ENCODE assay signal across 27 mouse cellular contexts in genomic region chr10:112481921-112482607, GRCm38 (mm10).
A peak's percentile ranks its signal among the peaks of the same experiment; 100 is the strongest.
DNase-seq lines count a peak whose midpoint lies in the region; ATAC-seq and TF ChIP-seq lines count a peak whose summit lies in the region.
"Had no signal": no experiment of that assay in that cellular context is flagged by ENCODE, and none has a peak within 500 bp of the region (broad histone marks: within the 10 kb centered on the region; RNA-seq: fewer than 3 reads in every experiment).

No protein-coding gene starts in this region.

- H3K4me1 ChIP-seq in midbrain, embryonic 14.5 days (ENCODE audit: control insufficient read depth, insufficient read depth, low read length), result no peaks in the 10 kb centered on the region
- no peaks in the 10 kb centered on the region for H3K4me1 ChIP-seq in midbrain, embryonic 11.5 days (ENCODE audit: control insufficient read depth, insufficient read depth, low read length)
- H3K4me1 ChIP-seq: forebrain, embryonic 13.5 days; heart, embryonic 12.5 days; heart, embryonic 15.5 days; hindbrain, embryonic 10.5 days; hindbrain, embryonic 13.5 days; intestine, embryonic 15.5 days had no signal

- H3K4me2 ChIP-seq in midbrain, embryonic 14.5 days (ENCODE audit: low read length), result no peak overlapping the region
- no peak overlapping the region for H3K4me2 ChIP-seq in midbrain, embryonic 11.5 days
- peak overlapping the region; percentile 68 for H3K4me2 ChIP-seq in myocyte (ENCODE audit: low read depth)
- H3K4me2 ChIP-seq: forebrain, embryonic 13.5 days; heart, embryonic 12.5 days; heart, embryonic 15.5 days; hindbrain, embryonic 13.5 days; intestine, embryonic 15.5 days had no signal

- H3K36me3 ChIP-seq in midbrain, embryonic 14.5 days (ENCODE audit: control insufficient read depth, insufficient read depth, low read length), result no peaks in the 10 kb centered on the region
- H3K36me3 ChIP-seq in midbrain, embryonic 11.5 days (ENCODE audit: control insufficient read depth, insufficient read depth, low read length), result no peaks in the 10 kb centered on the region
- no peaks in the 10 kb centered on the region for H3K36me3 ChIP-seq in C2C12 (ENCODE audit: control insufficient read depth, insufficient read depth)
- no peaks in the 10 kb centered on the region for H3K36me3 ChIP-seq in myocyte (ENCODE audit: control insufficient read depth, insufficient read depth)
- H3K36me3 ChIP-seq: forebrain, embryonic 10.5 days; heart, embryonic 12.5 days; heart, embryonic 15.5 days; hindbrain, embryonic 10.5 days; hindbrain, embryonic 13.5 days; intestine, embryonic 15.5 days had no signal

- no peaks in the 10 kb centered on the region for H3K9me3 ChIP-seq in midbrain, embryonic 14.5 days (ENCODE audit: control insufficient read depth, low read length)
- no peaks in the 10 kb centered on the region for H3K9me3 ChIP-seq in midbrain, embryonic 11.5 days (ENCODE audit: control insufficient read depth, low read length)
- H3K9me3 ChIP-seq: forebrain, embryonic 10.5 days; forebrain, embryonic 13.5 days; heart, embryonic 12.5 days; heart, embryonic 15.5 days; hindbrain, embryonic 10.5 days; hindbrain, embryonic 13.5 days; intestine, embryonic 15.5 days had no signal

- H3ac ChIP-seq in C2C12 (ENCODE audit: control insufficient read depth, insufficient read length, low read depth) (no peak overlapping the region), myocyte (ENCODE audit: control insufficient read depth, insufficient read length) (no peak overlapping the region)

- H3K79me2 ChIP-seq in C2C12 (ENCODE audit: control insufficient read depth, insufficient read depth) (no peaks in the 10 kb centered on the region), myocyte (ENCODE audit: control insufficient read depth, insufficient read depth) (no peaks in the 10 kb centered on the region)

- H3K9ac ChIP-seq in midbrain, embryonic 14.5 days (replicated peaks; ENCODE audit: low read length), result no peak overlapping the region
- no peak overlapping the region for H3K9ac ChIP-seq in midbrain, embryonic 11.5 days (ENCODE audit: low read length)
- H3K9ac ChIP-seq: forebrain, embryonic 13.5 days; forebrain, postnatal 0 days; heart, embryonic 12.5 days; heart, embryonic 15.5 days; hindbrain, embryonic 13.5 days; intestine, embryonic 15.5 days had no signal

- H3K4me3 ChIP-seq in midbrain, embryonic 14.5 days (replicated peaks; ENCODE audit: low read depth, low read length), result no peak overlapping the region
- no peak overlapping the region for H3K4me3 ChIP-seq in midbrain, embryonic 11.5 days (ENCODE audit: low read depth, low read length)
- no peak overlapping the region for H3K4me3 ChIP-seq in C2C12 (ENCODE audit: insufficient read depth, poor library complexity, severe bottlenecking)
- no peak overlapping the region for H3K4me3 ChIP-seq in myocyte
- H3K4me3 ChIP-seq: forebrain, embryonic 10.5 days; forebrain, embryonic 13.5 days; heart, embryonic 12.5 days; heart, embryonic 15.5 days; hindbrain, embryonic 10.5 days; hindbrain, embryonic 13.5 days; intestine, embryonic 15.5 days had no signal

- no peak overlapping the region for H3K27ac ChIP-seq in midbrain, embryonic 14.5 days (replicated peaks; ENCODE audit: low read depth, low read length)
- H3K27ac ChIP-seq in midbrain, embryonic 11.5 days (ENCODE audit: low read depth, low read length), result no peak overlapping the region
- H3K27ac ChIP-seq: forebrain, embryonic 10.5 days; forebrain, embryonic 13.5 days; heart, embryonic 15.5 days; hindbrain, embryonic 10.5 days; hindbrain, embryonic 13.5 days; intestine, embryonic 15.5 days had no signal

- TF ChIP-seq POLR2A in myocyte (IDR thresholded peaks at IDR 0.05; ENCODE audit: insufficient read length, low read depth), result no peak

- WGBS in midbrain, embryonic 14.5 days, result 88% methylated on average over 9 of the region's 9 CpGs
- WGBS in midbrain, embryonic 11.5 days, result 87% methylated on average over 9 of the region's 9 CpGs

- DNase-seq in midbrain, embryonic 14.5 days, result peak; percentile 3
- DNase-seq in midbrain, embryonic 11.5 days (ENCODE audit: low spot score, missing footprints), result no peak
- no peak for DNase-seq in urinary bladder, adult 18-20 months (ENCODE audit: low spot score in 2 of 2)
- DNase-seq in gastrocnemius, postnatal 4 days (ENCODE audit: low spot score in 2 of 2), result no peak
- DNase-seq: adrenal gland, adult 2 months; adrenal gland, postnatal 14 days; B cell, adult 2 months; cerebellum, adult 11-12 months; cerebellum, adult 8-10 months; cerebellum, postnatal 10 days; cerebellum, postnatal 36 days; forebrain, postnatal 0 days; gastrocnemius, postnatal 10 days; heart, adult 18-20 months; heart, postnatal 10 days; heart, postnatal 36 days had no signal

- H3K27me3 ChIP-seq in midbrain, embryonic 14.5 days (ENCODE audit: control insufficient read depth, insufficient read depth, low read length), result no peaks in the 10 kb centered on the region
- H3K27me3 ChIP-seq in midbrain, embryonic 11.5 days (ENCODE audit: control insufficient read depth, insufficient read depth, low read length), result no peaks in the 10 kb centered on the region
- no peaks in the 10 kb centered on the region for H3K27me3 ChIP-seq in C2C12 (ENCODE audit: control insufficient read depth, insufficient read depth, insufficient read length)
- H3K27me3 ChIP-seq in myocyte (ENCODE audit: control insufficient read depth, insufficient read depth, insufficient read length), result no peaks in the 10 kb centered on the region
- H3K27me3 ChIP-seq: forebrain, embryonic 13.5 days; heart, embryonic 12.5 days; heart, embryonic 15.5 days; hindbrain, embryonic 13.5 days; intestine, embryonic 15.5 days had no signal

- ATAC-seq in midbrain, embryonic 14.5 days (ENCODE audit: low FRiP score, low TSS enrichment), result no peak
- ATAC-seq in midbrain, embryonic 11.5 days (ENCODE audit: low FRiP score), result no peak
- ATAC-seq: CD4-positive, CD25-positive, alpha-beta regulatory T cell, adult 4 months; forebrain, embryonic 13.5 days; forebrain, postnatal 0 days; hindbrain, embryonic 16.5 days; intestine, embryonic 15.5 days had no signal

- no peaks in the 10 kb centered on the region for H3K79me3 ChIP-seq in C2C12 (ENCODE audit: low read depth)

- no peak for TF ChIP-seq CTCF in C2C12 (IDR thresholded peaks at IDR 0.05; ENCODE audit: control insufficient read depth, insufficient read depth, insufficient read length)

TF ChIP-seq in C2C12, 6 proteins besides CTCF, POLR2A, EP300 and RAD21:
- TF ChIP-seq MYOD1 (IDR thresholded peaks at IDR 0.05; ENCODE audit: control insufficient read depth, insufficient read length, low read depth), result peak; percentile 52
- no peak for TF ChIP-seq CEBPB (IDR thresholded peaks at IDR 0.05; ENCODE audit: low read depth)

TF ChIP-seq in myocyte, 11 proteins besides CTCF, POLR2A, EP300 and RAD21:
- TF ChIP-seq MAX (IDR thresholded peaks at IDR 0.05; ENCODE audit: low read depth), result no peak
- no peak for TF ChIP-seq MYOD1 (IDR thresholded peaks at IDR 0.05; ENCODE audit: control insufficient read depth in 1 of 3, insufficient read length in 2 of 3, low read depth in 2 of 3)
- TF ChIP-seq SRF (IDR thresholded peaks at IDR 0.05; ENCODE audit: control insufficient read depth, insufficient read length, low read depth), result no peak
- no peak for TF ChIP-seq TCF3 (IDR thresholded peaks at IDR 0.05; ENCODE audit: insufficient read length, low read depth)
- TF ChIP-seq E2F4 (IDR thresholded peaks at IDR 0.05; ENCODE audit: insufficient read depth), result no peak
- TF ChIP-seq REST (IDR thresholded peaks at IDR 0.05; ENCODE audit: insufficient read depth, insufficient read length), result no peak
- no peak for TF ChIP-seq TCF12 (IDR thresholded peaks at IDR 0.05; ENCODE audit: insufficient read depth, poor library complexity, severe bottlenecking)
